Mouse (Mus musculus): ENCODE measurements around the gene AI413582. TPM values are rescaled to one million over a fixed set of nuclear protein-coding genes. Genes with fewer than 3 reads are reported as not detected.

The AI413582 gene
- 10 to 100 TPM; 62.6 to 63.9 TPM for total RNA-seq (2021)

DNA sequence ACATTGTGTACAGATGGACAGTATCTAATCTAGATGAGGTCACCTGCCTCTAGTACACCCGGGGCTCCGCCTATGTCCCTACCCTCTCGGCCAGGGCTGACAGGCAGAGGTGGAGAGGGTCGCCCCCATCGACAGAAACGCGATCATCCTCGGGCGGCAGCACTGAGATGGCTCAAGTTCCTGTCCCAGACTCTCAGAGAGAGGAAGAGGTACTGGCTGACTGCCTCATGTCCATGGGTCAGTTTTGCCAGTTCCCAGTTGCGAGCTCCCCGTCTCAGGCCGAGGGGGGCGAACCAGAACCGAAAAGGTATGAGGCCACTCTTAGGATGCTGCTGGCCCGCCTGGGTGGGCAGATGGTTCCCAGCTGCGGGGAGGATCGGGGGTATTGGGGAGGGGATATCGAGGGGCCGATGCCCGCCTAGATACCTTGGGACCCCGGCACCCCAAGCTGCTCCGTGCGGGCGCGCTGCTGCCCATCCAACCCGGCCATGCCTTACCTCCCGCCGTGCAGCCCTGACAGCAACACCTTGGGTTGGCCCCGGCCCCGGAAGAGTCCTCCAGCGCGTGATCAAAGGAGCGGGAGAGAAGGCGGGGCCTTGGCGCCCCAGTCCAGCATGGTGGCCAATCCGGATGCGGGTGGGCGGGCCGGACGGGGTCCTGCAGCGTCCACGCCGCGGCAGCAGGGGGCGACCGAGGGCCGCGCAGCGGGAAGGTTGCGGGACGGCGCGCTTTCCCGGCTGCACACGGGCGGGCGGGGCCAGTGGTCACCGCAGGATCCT, at the start of gene AI413582:
TSS of gene AI413582 (minus strand) at position 594 of the 779 bp plus-strand sequence.
- peak; percentile 95 to 96 for DNase-seq

DNA sequence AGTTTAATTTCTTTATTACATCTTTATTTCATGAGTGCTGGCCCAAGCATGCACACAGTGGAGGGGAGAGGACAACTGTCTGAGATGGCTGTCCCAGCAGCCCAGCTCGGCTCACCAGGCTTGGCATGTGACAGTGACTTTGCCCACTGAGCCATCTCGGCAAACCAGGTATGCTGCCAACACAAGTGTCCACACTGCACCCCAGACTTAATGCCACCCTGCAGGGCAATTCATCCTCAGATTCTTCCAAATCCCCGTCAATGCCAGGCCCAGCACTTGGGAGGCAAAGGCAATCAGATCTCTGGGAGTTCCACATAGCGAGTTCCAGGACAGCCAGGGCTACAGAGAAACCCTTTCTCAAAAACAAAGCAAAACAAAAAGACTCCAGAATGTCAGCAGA, 47.5 kb upstream of the AI413582 start:
- DNase-seq = no peak

DNA sequence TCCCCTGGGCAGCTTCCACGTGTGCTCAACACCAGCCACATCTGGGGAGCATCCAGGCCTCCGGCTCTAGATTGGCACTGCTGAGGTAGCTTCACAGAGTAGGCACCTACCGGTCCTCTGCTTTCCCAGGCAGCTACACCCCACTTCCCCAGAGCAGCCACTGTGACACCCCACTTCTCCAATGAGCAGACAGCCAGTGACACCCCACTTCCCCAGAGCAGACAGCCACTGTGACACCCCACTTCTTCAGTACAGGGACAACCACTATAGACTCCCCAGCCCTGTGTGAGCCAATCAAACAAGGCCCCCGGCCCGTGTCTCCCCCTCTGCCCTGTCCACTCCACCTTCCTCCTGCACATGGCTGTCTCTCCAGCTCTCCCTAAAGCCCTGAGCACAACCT, 46.4 kb upstream of the AI413582 start:
- DNase-seq = no peak

DNA sequence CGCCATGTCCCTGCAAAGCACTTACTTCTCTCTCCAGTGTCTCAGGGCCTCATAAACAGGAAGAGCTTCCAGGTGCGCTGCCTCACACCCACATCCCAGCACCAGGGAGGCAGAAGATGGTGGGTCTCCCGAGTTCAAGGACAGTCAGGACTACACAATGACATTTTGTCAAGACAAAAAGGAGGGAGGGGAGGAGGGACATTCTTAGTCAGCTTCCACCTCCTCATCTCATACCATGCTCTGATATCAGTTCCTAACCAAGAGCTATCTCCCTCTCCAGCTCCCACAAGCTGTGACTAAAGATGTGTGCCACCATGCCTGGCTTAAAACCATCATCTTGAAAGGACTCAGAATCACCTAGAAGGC, 45.9 kb upstream of the AI413582 start:
- no peak for DNase-seq

DNA sequence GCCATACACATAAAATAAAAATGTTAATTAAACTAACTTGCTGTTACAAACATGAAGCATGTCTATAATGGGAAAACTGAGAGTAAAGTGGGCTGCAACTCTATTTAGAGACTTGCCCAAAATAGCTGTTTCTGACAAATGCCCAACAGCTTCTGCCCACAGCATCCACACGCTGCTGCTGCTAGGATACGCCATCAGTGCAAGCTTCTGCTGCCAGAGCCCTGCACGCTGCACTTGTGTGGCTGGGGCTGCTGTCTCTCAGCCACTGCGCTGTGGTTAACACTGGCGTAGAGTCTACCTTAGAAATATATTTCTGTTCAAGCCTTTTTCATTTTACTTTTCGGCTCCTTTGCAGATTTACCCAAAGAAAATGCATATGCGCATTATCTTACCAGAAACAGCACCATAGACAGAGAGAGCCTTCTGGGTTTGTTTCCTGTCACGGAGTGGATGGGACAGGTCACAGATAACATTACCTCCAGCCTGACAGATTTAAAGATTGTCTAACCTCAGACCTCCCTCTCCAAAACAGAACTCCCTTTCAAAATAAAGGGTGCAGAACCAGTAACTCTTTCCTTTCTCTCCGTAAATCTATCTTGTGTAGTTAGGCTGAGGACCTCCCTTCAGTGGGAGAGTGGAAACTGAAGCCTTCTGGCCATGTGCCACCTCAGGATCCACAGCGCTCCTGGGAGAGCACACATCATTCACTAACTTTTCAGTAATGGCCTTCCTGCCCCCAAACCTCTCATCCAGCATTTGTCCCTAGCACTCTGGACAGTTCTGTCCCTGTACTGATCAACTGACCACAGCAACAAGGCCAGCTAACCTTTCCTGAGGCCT, 45.3 kb upstream of the AI413582 start:
- peak; percentile 61 to 66 for DNase-seq

DNA sequence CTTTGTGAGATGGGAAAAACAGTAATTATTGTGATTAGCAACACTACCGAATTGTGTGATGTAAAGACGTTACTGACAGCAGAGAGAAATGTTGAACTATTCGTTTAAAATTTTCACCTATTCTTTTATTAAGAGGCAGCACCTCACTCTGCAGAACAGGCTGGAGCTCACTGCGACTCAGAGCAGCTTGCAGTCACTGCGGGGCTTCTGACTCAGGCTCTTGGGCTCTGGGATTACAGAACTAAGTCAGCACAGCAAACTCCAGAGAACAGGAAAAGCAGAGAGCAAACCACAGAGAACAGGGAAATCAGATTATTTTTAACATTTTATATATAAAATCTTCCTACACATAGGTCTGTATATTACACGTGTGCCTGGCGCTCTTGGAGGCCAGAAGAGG, 44.0 kb upstream of the AI413582 start:
- DNase-seq = no peak

DNA sequence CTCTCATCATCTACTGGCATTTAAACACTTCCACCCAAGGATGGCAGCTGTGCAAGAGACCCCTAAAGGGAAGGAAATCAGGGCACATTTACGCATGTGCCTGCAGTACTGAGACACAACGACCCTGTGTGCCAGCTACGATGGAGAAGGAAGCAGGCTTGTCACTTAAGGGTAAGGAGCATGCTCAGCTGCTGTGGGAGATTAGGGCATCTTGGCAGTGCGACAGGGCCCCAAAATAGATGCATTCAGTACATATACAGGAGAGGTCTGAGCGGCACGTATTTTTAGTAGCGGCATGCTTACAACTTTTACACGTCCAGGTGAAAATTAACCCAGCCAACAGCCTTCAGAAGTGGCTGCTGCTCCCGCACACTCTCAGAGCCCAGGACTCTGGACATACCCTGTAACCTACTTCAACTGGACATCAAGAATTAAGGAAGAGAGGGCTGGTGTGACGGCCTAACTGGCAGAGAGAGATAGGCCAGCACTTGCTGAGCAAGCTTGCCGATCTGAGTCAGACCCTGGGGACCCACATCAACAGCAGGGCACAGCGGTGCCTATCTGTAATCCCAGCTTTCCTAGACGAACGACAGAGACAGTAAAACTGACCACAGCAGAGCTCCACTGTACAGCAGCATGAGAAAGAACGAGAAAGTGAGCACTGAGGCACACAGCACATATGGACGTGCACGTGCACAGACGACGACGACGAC, 38.1 kb upstream of the AI413582 start:
- DNase-seq = no peak

DNA sequence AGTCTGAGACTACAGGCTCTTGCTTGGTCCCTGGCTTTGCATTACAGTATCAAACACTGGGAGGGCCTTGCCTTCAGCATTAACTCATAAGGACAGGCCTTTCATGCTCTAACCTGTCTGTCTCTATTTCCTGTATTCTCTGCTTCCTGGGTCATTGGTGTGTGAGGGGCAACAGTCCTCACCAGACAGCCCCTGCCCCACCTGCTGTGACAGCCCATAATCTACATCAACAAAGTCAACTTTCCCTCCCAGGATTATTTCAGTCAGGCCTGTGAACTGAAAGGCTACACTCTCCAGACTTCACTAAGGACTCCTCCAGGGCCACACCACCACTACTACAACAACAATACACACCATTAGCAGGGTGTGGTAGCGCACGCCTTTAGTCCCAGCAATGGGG, 37.5 kb upstream of the AI413582 start:
- DNase-seq = no peak

DNA sequence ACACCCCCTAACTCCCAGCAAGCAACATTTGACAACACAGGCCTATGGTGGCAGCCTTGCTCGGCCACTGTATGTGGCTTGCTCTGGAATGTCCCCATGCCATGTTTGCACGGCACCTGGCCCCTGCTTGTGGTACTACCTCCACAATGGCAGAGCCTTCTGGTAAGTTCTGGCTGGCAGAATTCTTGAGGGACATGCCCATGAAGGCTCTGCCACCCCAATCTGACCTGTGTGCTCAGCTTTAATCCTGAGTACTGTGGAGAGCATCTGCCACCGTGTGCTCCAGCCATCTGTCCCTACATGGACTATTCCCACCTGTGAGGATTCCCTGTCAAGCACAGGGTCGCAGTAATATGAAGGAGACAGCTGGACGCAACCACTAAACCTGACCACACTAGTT, 35.3 kb upstream of the AI413582 start:
- DNase-seq = no peak

DNA sequence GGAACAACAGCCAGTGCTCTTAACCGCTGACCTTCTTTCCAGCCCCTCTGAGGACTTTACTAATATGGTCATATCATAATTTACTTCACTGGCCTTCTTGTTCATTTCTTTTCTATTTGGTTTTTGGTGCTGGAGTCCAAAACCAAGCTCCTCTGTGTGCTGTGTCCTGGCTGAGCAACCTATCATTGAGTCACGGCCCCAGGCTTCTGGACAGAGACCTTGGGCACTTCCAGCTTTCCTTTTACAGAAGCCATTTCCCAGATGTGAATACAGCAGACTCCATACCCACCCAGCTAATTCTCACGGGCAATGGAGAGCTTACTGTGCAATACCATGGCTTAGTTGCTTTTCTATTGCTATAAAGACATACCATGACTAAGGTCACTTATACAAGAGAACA, 34.7 kb upstream of the AI413582 start:
- DNase-seq = no peak

DNA sequence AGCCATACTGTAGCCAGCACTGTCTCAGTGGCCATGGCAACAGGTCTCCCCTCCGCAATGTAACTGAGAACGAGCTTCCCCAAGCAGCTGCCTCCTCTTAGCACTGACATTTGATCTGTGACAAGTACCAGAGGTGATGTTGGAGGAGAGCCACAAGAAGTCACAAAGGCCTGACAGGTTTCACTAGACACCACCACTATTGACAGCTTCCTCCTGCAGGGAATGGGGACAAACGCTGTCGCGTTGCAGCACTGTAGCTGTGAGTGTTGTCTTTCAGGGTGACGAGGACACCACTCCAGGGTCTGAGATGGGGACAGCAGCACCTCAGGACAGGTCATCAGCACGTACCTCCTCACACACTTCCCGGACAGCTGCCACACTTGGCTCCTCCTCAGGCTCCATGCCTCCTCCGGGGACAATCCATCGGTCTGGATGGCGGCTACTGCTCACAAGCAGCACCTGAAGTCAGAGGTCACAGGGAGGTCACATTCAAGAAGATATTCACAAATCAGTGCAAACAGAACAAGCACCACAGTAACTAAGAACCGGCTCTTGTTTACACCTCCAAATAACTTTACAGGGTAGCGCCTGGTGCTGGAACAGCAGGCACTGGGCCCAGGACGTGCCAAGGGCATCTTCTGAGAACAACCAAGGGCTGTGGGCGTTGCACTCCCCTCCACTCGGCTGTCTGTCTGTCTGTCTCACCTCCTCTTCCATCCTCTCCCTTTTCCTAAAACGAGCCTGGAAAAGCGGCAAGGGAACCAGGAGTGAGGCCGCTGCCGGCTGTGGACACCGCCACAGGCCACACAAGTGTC, 31.0 kb upstream of the AI413582 start:
- no peak for DNase-seq

DNA sequence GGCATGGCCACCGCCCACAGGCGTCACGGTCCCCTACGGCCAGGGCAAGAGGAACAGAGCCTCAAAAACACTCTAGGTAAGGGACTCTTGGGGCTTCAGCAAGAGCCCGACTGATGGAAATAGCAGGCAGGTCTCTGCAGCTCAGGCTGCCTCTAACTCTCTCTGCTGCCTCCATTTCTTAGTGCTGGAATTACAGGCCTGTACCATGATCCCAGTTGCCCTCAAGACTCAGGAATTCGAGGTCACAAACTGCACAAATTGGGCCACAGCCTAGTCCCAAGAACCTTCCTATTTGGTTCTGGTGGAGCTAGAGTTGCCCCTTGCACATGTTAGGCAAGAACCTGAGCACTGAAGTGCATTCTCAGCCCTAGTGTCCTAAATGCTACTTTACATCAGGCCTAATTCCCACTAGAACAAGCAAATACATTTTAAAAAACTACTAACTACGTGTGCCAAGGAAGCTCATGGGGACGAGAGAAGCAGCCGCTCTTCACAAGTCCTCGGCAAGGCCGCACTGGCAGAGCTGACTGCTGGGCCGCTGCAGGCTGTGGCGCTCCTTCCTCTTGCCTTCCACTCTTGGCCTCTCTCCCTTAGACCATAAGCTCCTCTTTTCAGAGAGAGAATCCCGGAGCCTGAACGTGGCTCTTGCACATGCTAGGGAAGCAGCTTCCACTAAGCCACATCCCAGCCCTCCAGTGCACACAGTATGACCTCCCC, 30.3 kb upstream of the AI413582 start:
- no peak for DNase-seq

DNA sequence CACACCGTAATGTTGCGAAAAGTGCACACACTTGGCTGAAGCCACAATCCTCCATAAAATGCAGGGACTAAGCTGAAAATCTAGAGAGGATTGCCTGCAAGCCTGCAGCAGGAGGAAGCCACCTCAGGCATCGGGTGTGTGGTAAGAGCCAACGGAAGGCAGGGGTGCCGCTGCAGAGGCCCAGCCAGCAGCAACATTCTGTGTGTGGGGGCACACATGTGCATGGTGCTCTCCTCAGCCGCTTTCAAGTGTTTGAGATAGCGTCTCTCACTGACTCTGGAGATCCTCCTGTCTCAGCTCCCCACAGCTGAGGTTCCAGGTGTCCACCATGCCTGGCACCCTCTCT, 27.0 kb upstream of the AI413582 start:
- no peak for DNase-seq

DNA sequence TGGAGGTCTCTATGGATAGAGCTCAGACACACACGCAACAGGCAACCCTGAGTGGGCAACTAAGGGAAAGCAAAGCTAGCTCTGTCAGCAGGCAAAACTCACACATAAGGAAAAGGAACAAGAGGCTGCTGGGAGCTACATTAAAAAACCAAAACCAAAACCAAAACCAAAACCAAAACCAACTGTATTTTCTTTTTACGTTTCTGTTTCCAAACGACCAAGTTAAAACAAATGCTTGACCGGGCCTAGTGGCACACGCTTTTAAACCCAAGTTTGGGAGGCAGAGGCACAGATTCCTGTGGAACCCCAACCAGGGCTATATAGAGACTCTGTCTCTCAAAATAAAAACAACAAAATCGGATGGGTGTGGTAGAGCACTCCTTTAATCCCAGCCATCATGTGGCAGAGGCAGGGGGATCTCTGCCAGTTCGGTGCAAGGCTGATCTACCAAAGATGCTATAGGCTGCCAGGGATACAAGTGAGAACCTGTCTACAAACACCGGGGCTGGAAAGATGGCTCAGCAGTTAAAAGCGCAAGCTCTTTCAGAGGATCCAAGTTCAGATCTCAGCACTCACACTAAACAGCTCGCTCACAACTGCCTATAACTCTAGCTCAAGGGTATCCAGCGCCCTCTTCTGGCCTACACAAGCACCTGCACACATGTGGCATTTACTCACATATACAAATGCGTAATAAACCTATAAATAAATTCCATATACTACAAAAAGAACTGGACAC, 26.4 kb upstream of the AI413582 start:
- DNase-seq = no peak

DNA sequence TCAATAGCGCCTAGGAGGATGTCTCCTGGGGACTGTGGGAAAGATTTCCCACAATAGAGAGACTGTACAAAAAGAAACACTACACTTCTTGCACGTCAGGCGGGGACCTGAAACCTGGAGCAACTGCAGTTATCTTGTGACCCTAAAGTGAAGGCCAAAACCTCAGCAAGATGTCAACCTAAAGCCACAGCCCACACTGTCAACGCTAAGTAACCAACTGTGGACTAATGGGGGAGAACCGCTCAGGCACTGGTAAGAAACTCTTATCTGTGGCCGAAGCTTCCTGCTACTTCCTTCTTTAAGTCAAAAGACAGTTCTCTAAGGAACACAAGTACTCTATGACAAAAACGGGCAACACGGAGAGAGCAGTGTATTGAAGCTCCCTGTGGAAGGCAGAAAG, 22.7 kb upstream of the AI413582 start:
- no peak for DNase-seq

DNA sequence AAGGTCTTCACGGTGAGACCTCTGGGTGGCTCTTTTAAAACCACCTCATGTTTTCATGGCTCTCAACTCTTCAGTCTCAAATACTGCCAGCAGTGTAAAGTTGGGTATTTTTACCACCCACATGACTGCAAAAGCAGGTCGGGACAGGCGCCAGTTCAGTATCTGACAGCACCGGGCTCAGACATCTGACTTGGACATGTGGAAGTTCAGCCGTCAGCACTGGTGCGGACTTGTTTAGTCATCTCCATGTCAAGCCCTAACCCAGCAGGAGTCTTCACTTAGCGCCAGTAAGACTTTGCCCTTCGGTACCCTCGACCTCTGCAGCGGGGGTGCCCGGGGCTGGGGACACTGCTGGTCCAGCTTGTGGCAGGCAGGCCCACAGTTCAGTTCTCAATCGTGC, 21.7 kb upstream of the AI413582 start:
- DNase-seq = no peak

DNA sequence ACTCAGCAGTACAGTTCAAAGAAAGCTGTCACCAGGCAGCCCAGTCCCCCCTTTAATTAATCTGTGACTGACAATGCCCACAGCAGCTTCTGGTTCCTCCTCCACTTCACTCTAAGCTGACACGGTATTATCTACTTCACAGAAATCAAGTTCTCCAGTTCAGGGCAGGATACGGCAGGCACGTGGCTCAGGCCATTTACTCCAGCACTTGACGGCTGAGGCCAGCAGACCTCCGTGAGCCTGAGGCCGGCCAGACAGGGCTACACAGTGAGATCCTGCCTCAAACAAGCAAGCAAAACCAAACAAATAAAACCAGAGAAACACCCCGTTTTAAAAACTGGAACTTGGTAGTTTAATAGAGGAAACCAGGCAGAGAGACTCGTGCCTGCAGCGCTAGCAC, 21.1 kb upstream of the AI413582 start:
- no peak for DNase-seq

DNA sequence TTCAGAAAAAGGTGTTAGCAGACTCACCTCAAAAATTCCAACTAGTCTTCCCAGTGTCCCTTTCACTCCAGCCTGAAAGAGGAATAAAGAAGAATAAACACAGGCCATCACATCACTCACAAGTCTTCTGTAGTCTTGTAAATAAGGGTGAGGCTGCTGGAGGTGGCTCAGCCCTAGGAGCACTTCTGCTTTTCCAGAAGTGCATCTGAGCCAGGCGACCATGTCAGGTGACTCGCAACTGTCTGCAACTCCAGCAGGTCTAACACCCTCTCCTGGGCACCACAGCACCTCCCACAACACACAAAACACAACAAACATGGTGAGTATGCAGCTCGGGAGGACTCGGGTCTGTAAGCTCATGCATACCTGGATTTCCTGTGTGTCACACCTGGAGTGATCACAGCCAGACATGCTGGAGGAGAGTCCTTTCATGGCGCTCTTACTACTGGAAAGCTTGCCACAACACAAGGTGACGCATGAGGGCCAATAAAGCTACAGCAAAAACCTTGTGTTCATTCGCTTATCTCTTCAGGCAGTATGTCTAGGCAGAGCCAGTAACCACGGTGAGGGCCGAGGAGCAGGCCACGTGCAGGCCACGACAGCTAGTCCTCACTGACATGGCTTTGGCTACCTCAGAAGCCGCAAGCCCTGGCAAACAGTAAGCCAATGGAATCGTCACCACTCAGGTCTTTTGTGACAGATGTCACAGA, 17.8 kb upstream of the AI413582 start:
- no peak for DNase-seq

DNA sequence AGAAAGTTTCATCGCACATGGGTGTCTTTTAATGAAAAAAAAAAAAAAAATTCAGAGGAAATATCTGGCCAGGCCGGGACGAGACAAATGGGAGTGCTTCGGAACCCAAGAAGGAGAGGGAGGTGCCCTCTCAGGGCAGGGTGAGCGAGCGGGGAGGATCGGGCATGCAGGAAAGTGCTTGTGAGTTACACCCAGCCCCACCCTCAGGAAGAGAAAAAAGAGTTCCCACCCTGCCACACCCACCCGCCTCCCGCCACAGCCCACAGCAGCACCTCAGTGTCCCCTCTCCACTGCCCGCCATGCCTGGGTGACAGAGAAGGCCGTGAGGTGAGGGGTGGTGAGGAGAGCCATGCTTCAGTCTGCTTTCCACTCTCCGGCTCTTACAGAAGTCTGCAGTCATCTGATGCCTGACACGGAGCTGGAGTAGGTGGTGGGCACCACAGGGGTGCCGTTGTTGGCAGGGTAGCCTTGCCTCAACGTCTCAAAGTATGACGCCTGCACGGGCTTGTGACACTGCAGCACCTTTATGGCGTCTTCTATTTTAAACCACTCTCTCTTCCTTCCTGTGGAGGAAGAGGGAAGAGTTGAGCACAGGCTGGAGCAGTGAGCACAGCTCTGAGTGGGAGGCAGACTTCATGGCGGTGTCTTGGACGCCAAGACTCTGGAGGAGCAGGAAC, 15.0 kb upstream of the AI413582 start:
- no peak for DNase-seq

DNA sequence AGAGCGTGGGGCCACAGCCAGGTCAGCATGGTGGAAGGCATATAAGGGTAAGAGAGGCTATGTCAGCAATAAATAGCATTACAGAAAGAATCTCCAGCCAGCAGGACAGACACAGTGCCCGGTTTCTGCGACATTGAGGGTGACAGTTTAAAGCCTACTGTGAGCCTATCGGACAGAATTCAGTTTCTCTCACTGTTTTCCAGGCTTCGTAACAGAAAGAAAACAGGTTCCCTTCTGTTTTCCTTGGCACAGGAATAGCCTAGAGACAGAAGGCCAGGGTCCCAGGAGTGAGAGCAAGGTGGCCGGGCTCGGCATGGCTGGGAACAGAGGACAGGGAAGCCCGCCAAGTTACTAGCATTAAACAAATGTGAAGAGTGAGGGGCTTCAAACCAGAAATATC, 14.3 kb upstream of the AI413582 start:
- DNase-seq = no peak

Data from layer of hippocampus, postnatal 36 days (tissue).